Mouse (Mus musculus) thymus, adult 2 months (tissue): Measurements from ENCODE around the gene Arhgef18.

ENCODE experiments used
- CTCF ChIP-seq: fragments of 200-500 bp; IDR thresholded peaks from 2 replicates; pipeline ENCODE4 v1.5.1; 2012; ENCODE audit warnings: mild to moderate bottlenecking, control low read depth, low read length, moderate library complexity, borderline replicate concordance; ENCODE audit not compliant: control insufficient read depth, poor library complexity, insufficient read depth; ENCODE audit errors: extremely low read depth
- POLR2A ChIP-seq: fragments of 200-500 bp; IDR thresholded peaks from 2 replicates; pipeline ENCODE4 v1.6.1; 2012; ENCODE audit warnings: mild to moderate bottlenecking, low read length, control low read depth, moderate library complexity; ENCODE audit not compliant: control insufficient read depth, poor library complexity, insufficient read depth; ENCODE audit errors: extremely low read depth

DNA sequence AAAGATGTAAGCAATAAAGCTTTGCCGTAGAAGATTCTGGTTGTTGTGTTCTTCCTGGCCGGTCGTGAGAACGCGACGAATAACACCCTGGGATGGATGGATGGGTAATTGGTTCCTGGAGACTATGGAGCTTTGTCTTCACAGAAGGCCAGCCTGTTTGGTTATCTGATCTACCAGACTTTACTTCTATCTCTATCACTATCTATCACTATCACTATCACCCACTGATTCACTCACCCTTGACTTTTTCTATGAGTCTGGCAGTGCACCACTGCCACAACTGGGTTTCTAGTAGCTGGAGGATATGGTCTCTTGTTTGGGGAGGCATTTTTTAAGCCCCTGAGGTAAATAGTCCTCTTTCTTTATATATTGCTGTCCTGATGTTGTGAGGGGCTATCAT lies 47.5 kb upstream of the Arhgef18 start:
- no peak for TF ChIP-seq CTCF
- TF ChIP-seq POLR2A: no peak
